Mouse (Mus musculus) heart, postnatal 0 days (tissue): ENCODE measurements around the gene Cflar.

Experiments
- CTCF ChIP-seq: IDR thresholded peaks from 2 replicates; pipeline ENCODE4 v1.5.1; 2016; ENCODE audit warnings: antibody characterized with exemption, control low read depth, low read depth
- EP300 ChIP-seq: IDR thresholded peaks from 2 replicates; pipeline ENCODE4 v1.6.1; 2016; ENCODE audit warnings: antibody characterized with exemption, low read depth

- TF ChIP-seq CTCF (no peak), EP300 (no peak)
Observed at GRCm38 (mm10) chr1:58712076-58713061, 1.1 kb downstream of the Cflar start.
